Mouse (Mus musculus): ENCODE measurements around the gene Card19.

Card19 gene

GRCm38 (mm10) chr13:49171729-49172128, 44.1 kb downstream of the Card19 start:
- DNase-seq (ENCODE audit: low spot score), result no peak

GRCm38 (mm10) chr13:49170623-49171022, 45.2 kb downstream of the Card19 start:
- no peak for DNase-seq (ENCODE audit: low spot score)

DNA sequence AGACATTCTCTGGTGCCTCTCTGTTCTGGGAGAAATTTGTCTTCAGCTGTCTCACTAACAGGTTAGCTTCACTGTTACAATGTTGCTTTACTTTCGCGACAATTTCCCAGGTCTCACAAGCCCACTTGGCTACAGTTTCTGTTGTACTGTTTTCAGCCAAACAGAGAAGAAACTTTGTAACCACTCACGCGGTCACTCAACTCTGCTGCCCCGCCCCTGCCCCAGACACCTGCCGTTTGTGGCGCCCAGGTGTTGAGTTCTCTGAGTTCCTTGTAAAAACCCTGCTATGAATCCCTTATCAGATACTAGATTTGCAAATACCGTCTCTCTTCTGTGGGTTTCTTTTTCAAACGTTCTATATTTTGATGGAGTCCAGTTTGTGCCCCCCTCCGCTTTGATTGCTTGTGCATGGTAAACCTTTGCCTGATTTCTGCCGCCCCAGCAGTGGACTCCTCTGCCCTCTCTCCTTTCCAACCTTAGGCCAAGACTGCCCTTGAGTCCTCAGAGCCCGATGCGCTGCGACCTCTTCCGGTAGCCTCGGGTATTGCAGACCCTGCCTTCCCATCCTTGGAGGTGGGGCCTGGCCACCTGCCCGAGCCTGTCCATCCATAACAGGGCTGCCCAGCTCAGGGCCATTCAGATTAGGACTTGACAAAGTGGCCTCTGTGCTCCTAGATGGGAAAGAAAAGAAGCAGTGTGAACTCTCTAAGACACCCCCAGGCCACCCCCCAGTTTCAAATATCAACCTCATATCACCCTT, 46.2 kb downstream of the Card19 start:
- peak; percentile 55 for DNase-seq (ENCODE audit: low spot score)

GRCm38 (mm10) chr13:49167081-49167480, 48.8 kb downstream of the Card19 start:
- no peak for DNase-seq (ENCODE audit: low spot score)

GRCm38 (mm10) chr13:49163645-49164044, 52.2 kb downstream of the Card19 start:
- DNase-seq (ENCODE audit: low spot score), result no peak

DNA sequence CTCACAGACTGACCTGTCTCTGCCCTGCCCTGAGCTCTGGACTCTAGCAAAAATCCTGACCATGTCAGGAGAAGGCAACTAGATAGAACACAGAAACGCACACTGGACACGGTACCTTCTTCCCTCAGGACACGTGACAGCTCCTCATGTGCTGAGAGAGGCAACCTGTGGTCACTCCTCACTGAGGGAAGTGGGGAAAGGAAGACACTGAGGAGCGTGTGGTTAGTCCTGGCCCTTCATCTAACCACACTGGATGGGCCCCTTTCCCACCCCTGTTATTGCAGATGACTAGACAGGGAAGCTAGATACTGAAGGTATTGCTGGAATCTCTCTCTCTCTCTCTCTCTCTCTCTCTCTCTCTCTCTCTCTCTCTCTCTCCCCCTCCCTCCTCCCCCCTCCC, 53.1 kb downstream of the Card19 start:
- DNase-seq (ENCODE audit: low spot score), result no peak

DNA sequence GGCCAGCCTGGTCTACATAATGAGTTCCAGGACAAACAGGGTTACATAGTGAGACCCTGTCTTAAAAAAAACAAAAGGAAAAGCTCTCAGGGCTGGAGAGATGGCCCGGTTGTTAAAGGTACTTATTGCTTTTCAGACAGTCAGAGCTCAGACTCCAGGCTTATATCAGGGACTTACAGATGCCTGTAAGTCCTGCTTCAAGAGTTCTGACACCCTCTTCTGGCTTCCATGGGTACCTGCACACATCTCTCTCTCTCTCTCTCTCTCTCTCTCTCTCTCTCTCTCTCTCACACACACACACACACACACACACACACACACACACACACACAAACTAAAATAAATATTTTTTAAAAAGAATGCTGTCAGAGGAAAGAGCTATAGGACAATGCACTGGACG, 54.6 kb downstream of the Card19 start:
- no peak for DNase-seq (ENCODE audit: low spot score)

- DNase-seq (ENCODE audit: low spot score), result no peak
Measured at GRCm38 (mm10) chr13:49158040-49158713, 57.7 kb downstream of the Card19 start.

DNA sequence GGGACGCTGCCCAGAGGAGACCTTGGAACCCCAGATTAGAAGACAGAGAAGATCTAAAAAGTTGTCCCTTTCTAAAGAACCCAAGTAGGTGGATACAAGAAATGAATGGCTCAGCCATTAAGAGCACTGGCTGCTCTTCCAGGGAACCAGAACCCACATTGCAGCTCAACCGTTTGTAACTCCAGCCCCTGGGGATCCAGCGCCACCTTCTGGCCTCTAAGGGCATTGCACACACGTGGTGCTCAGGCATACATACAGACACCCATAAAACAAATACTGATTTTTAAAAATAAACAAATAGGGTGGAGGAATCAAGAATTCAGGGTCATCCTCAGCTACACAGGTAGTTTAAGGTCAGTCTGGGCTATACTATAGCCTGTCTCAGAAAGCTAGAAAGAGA, 59.2 kb downstream of the Card19 start:
- no peak for DNase-seq (ENCODE audit: low spot score)

DNA sequence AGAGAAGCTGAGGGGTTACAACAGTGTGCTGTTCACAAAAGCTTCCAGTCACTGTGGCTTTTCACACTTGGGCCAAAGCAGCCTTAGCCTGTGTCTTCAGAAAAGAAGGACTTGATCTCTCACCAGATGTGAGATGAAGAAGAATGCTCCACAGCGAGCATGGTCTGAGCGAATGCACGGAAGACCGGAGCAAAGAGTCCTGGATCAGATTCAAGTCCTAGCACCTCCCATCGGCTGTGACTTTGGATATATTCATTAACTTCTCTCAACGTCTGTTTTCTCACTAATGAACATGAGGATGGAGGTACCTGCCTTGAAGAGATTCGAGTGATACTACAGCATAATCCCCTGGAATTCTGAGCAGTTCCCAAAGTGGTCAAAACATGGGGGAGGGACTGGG, 61.2 kb downstream of the Card19 start:
- no peak for DNase-seq (ENCODE audit: low spot score)

DNA sequence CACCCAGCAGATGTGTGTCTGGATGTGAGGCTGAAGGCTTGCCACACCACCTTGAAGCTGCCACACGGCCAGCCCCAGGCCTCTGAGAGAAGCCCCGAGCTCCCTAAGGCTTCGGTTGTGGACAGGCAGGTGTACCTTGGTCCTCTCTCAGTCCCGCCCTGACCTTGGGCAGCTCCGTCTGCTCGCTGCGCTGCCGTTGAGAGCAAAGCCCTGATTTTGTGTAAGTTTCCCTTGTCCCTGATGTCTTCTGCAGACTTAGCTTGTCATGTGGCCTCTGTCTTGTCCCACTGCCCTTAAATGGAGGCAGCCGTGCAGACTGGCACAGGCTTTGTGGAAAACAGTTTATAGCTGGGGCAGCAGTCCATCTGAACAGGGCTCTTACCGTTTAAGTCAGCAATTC, 61.8 kb downstream of the Card19 start:
- no peak for DNase-seq (ENCODE audit: low spot score)

Data from spleen, adult 12 weeks (tissue).